Mouse (Mus musculus) lung, embryonic 14.5 days (tissue): ENCODE results near the gene Anxa1. TPM values are rescaled to one million over a fixed set of nuclear protein-coding genes. Genes with fewer than 3 reads are reported as not detected.

Experiments used
- ATAC-seq: fragments of 200-750 bp; cut with Nextera tagmentation; 2 replicates; pipeline ENCODE4 v1.8.0; 2017; ENCODE audit warnings: mild to moderate bottlenecking, moderate TSS enrichment, moderate library complexity; ENCODE audit not compliant: insufficient read depth
- DNase-seq: peaks from one replicate; pipeline ENCODE4 v3.0.0-alpha.2; 2015
- H3K27ac ChIP-seq: fragments of 300-500 bp; sonication (generic); 2 replicates; pipeline ENCODE4 v1.5.1; 2014; ENCODE audit warnings: low read depth, mild to moderate bottlenecking, moderate library complexity
- H3K27me3 ChIP-seq: fragments of 300-500 bp; sonication (generic); 2 replicates; pipeline ENCODE4 v1.6.1; 2014; ENCODE audit warnings: low read length, control low read depth; ENCODE audit not compliant: insufficient read depth
- H3K36me3 ChIP-seq: fragments of 300-500 bp; sonication (generic); 2 replicates; pipeline ENCODE4 v1.6.1; 2014; ENCODE audit warnings: control low read depth; ENCODE audit not compliant: insufficient read depth
- H3K4me1 ChIP-seq: fragments of 300-500 bp; sonication (generic); 2 replicates; pipeline ENCODE4 v1.6.1; 2014; ENCODE audit warnings: antibody characterized with exemption, control low read depth; ENCODE audit not compliant: insufficient read depth
- H3K4me2 ChIP-seq: fragments of 300-500 bp; sonication (generic); 2 replicates; pipeline ENCODE4 v1.6.1; 2014; ENCODE audit warnings: mild to moderate bottlenecking
- H3K4me3 ChIP-seq: fragments of 300-500 bp; sonication (generic); 2 replicates; pipeline ENCODE4 v1.5.1; 2014; ENCODE audit warnings: low read depth, low read length
- H3K9ac ChIP-seq: fragments of 300-500 bp; sonication (generic); 2 replicates; pipeline ENCODE4 v1.6.1; 2014
- H3K9me3 ChIP-seq: fragments of 300-500 bp; sonication (generic); 2 replicates; pipeline ENCODE4 v1.6.1; 2016; ENCODE audit warnings: low read depth, low read length, control low read depth
- CTCF ChIP-seq: IDR thresholded peaks from 2 replicates; pipeline ENCODE4 v1.5.1; 2016; ENCODE audit warnings: antibody characterized with exemption, low read depth
- WGBS: fragments of 180-500 bp; shearing (Covaris S2); extraction: QIAGEN DNeasy Blood & Tissue Kit; methylation state at CpG from one replicate; pipeline ENCODE4 v1.1.7; 2014; 5-methylcytosine and 5-hydroxymethylcytosine counted together
- polyA plus RNA-seq: library from polyadenylated mRNA; unstranded; fragments of >200 nt; fragmentation: Nextera tagmentation; extraction: Ambion mirVana; gene quantifications from 2 replicates; pipeline ENCODE4 v1.2.1, GENCODE M21; 2014

The Anxa1 gene
- polyA plus RNA-seq, 1 experiment from 2014 or later: 91.5 TPM

GRCm38 (mm10) chr19:20361917-20362577 is 28.7 kb downstream of the Anxa1 start:
- peak; percentile 70 for TF ChIP-seq CTCF
- peak; percentile 47; the same call in 1 of the 2 replicates for ATAC-seq
- WGBS: 53% methylated on average over 2 of the region's 2 CpGs
- H3K27ac ChIP-seq: no peak overlapping the region
- no peaks in the 10 kb centered on the region for H3K4me1 ChIP-seq
- no peaks in the 10 kb centered on the region for H3K36me3 ChIP-seq
- H3K4me3 ChIP-seq: no peak overlapping the region
- H3K4me2 ChIP-seq: no peak overlapping the region
- no peaks in the 10 kb centered on the region for H3K9me3 ChIP-seq
- H3K9ac ChIP-seq: no peak overlapping the region
- peak; percentile 81 for DNase-seq
- no peaks in the 10 kb centered on the region for H3K27me3 ChIP-seq

GRCm38 (mm10) chr19:20358679-20359078 is 32.1 kb downstream of the Anxa1 start:
- no peaks in the 10 kb centered on the region for H3K4me1 ChIP-seq
- WGBS: 70% methylated on average over 5 of the region's 5 CpGs
- no peak overlapping the region for H3K9ac ChIP-seq
- ATAC-seq (no peak), DNase-seq (no peak)
- H3K27ac ChIP-seq: no peak overlapping the region
- no peak for TF ChIP-seq CTCF
- no peak overlapping the region for H3K4me3 ChIP-seq
- H3K9me3 ChIP-seq: no peaks in the 10 kb centered on the region
- H3K36me3 ChIP-seq: no peaks in the 10 kb centered on the region
- H3K27me3 ChIP-seq: no peaks in the 10 kb centered on the region
- no peak overlapping the region for H3K4me2 ChIP-seq

- peak; percentile 82 for ATAC-seq
- WGBS: 6% methylated on average over 8 of the region's 8 CpGs
- DNase-seq: peak; percentile 92
- Histone ChIP-seq H3K9ac (no peak overlapping the region), H3K4me3 (no peak overlapping the region), H3K4me1 (no peaks in the 10 kb centered on the region), H3K9me3 (no peaks in the 10 kb centered on the region), H3K27me3 (no peaks in the 10 kb centered on the region), H3K4me2 (no peak overlapping the region), H3K27ac (no peak overlapping the region), H3K36me3 (no peaks in the 10 kb centered on the region)
- TF ChIP-seq CTCF: peak; percentile 92
Measured at GRCm38 (mm10) chr19:20345317-20345917, 45.3 kb downstream of the Anxa1 start.

GRCm38 (mm10) chr19:20344511-20345316 is 46.0 kb downstream of the Anxa1 start:
- Histone ChIP-seq H3K4me3 (no peak overlapping the region), H3K27ac (no peak overlapping the region), H3K4me1 (no peaks in the 10 kb centered on the region), H3K27me3 (no peaks in the 10 kb centered on the region), H3K36me3 (no peaks in the 10 kb centered on the region), H3K9me3 (no peaks in the 10 kb centered on the region), H3K4me2 (peak overlapping the region; percentile 46), H3K9ac (no peak overlapping the region)
- ATAC-seq (peak; percentile 75; the same call in 1 of the 2 replicates), DNase-seq (peak; percentile 91)
- TF ChIP-seq CTCF: peak; percentile 78
- 23% methylated on average over 11 of the region's 11 CpGs for WGBS

- H3K4me1 ChIP-seq: no peaks in the 10 kb centered on the region
- ATAC-seq: no peak
- H3K4me2 ChIP-seq: peak overlapping the region; percentile 46
- peak; percentile 10 for DNase-seq
- H3K27ac ChIP-seq: no peak overlapping the region
- H3K9me3 ChIP-seq: no peaks in the 10 kb centered on the region
- H3K4me3 ChIP-seq: no peak overlapping the region
- no peaks in the 10 kb centered on the region for H3K27me3 ChIP-seq
- H3K9ac ChIP-seq: no peak overlapping the region
- no peak for TF ChIP-seq CTCF
- 43% methylated on average over 10 of the region's 10 CpGs for WGBS
- no peaks in the 10 kb centered on the region for H3K36me3 ChIP-seq
Measured at GRCm38 (mm10) chr19:20344052-20344451, 46.7 kb downstream of the Anxa1 start.

Other genes starting within 250 kb of the Anxa1 start
- 19.2 TPM in 2 replicates for gene Aldh1a1, start 101.8 kb upstream of the Anxa1 start, polyA plus RNA-seq